Mouse (Mus musculus): ENCODE data around the gene Tmprss12. TPM values are rescaled to one million over a fixed set of nuclear protein-coding genes. Genes with fewer than 3 reads are reported as not detected.

Tmprss12 gene
- polyA plus RNA-seq, 1 experiment: not detected

- WGBS: 93% methylated on average over 7 of the region's 7 CpGs
Measured at GRCm38 (mm10) chr15:100274790-100275559, 5.7 kb upstream of the Tmprss12 start.

DNA sequence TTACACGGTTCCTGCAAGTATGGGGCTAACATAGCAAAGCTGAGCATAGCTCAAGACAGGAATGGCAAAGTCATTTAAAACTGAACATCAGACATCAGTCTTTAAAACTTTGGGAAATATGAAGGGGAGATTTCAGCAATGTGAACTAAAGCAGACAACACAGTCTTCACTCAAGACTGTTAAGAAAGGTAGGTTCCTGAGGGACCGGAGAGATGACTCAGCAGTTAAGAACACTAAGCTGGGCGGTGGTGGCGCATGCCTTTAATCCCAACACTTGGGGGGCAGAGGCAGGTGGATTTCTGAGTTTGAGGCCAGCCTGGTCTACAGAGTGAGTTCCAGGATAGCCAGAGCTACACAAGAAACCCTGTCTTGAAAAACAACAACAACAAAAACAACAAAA is 4.2 kb upstream of the Tmprss12 start:
- WGBS: 91% methylated on average over 4 of the region's 4 CpGs
- H3K4me3 ChIP-seq (ENCODE audit: extremely low read depth, insufficient read depth, insufficient read length): no peak overlapping the region
- H3K4me1 ChIP-seq (ENCODE audit: control insufficient read depth, insufficient read depth, insufficient read length): no peaks in the 10 kb centered on the region
- H3K27ac ChIP-seq (ENCODE audit: insufficient read depth, low read length): no peak overlapping the region
- DNase-seq (ENCODE audit: low read depth in 1 of 2, low spot score in 2 of 2): no peak
- TF ChIP-seq POLR2A (IDR thresholded peaks at IDR 0.05; ENCODE audit: low read depth, low read length): no peak
- no peak for TF ChIP-seq CTCF (IDR thresholded peaks at IDR 0.05; ENCODE audit: extremely low read depth, insufficient read depth, insufficient read length, insufficient replicate concordance)
- H3K27me3 ChIP-seq (ENCODE audit: control insufficient read depth, insufficient read depth, low read length): no peaks in the 10 kb centered on the region
- no peaks in the 10 kb centered on the region for H3K36me3 ChIP-seq (ENCODE audit: control insufficient read depth, insufficient read depth, low read length)

More at GRCm38 (mm10) chr15:100274790-100275559, 5.7 kb upstream of the Tmprss12 start:
- DNase-seq (ENCODE audit: low read depth in 1 of 2, low spot score in 2 of 2): no peak
- Histone ChIP-seq H3K4me1 (ENCODE audit: control insufficient read depth, insufficient read depth, insufficient read length) (no peaks in the 10 kb centered on the region), H3K27ac (ENCODE audit: insufficient read depth, low read length) (no peak overlapping the region), H3K27me3 (ENCODE audit: control insufficient read depth, insufficient read depth, low read length) (no peaks in the 10 kb centered on the region), H3K36me3 (ENCODE audit: control insufficient read depth, insufficient read depth, low read length) (no peaks in the 10 kb centered on the region), H3K4me3 (ENCODE audit: extremely low read depth, insufficient read depth, insufficient read length) (no peak overlapping the region)
- TF ChIP-seq CTCF (IDR thresholded peaks at IDR 0.05; ENCODE audit: extremely low read depth, insufficient read depth, insufficient read length, insufficient replicate concordance): no peak
- no peak for TF ChIP-seq POLR2A (IDR thresholded peaks at IDR 0.05; ENCODE audit: low read depth, low read length)

GRCm38 (mm10) chr15:100277586-100277985 is 3.1 kb upstream of the Tmprss12 start:
- H3K27ac ChIP-seq (ENCODE audit: insufficient read depth, low read length): no peak overlapping the region
- 84% methylated on average over 3 of the region's 3 CpGs for WGBS
- H3K36me3 ChIP-seq (ENCODE audit: control insufficient read depth, insufficient read depth, low read length): no peaks in the 10 kb centered on the region
- H3K4me3 ChIP-seq (ENCODE audit: extremely low read depth, insufficient read depth, insufficient read length): no peak overlapping the region
- no peak for DNase-seq (ENCODE audit: low read depth in 1 of 2, low spot score in 2 of 2)
- TF ChIP-seq CTCF (IDR thresholded peaks at IDR 0.05; ENCODE audit: extremely low read depth, insufficient read depth, insufficient read length, insufficient replicate concordance): no peak
- no peak for TF ChIP-seq POLR2A (IDR thresholded peaks at IDR 0.05; ENCODE audit: low read depth, low read length)
- H3K27me3 ChIP-seq (ENCODE audit: control insufficient read depth, insufficient read depth, low read length): no peaks in the 10 kb centered on the region
- H3K4me1 ChIP-seq (ENCODE audit: control insufficient read depth, insufficient read depth, insufficient read length): no peaks in the 10 kb centered on the region

DNA sequence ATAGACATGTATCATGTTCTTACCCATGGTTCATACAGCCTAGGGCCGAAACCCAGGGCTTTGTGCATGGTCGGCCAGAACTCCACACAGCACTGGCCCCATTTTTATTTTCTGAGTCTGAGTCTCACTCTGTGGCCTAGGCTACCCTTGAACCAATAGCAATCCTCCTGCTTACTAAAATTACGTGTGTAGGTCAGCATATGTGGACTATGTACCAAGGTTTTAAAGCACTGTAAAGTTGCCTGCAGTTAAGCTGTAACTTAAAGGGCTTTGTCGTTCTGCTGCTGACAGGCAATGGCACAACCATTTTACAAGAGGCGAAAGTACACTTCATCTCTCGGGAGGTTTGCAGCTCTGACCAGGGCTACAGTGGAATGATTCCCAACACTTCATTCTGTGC is 8.3 kb downstream of the Tmprss12 start:
- DNase-seq (ENCODE audit: low read depth in 1 of 2, low spot score in 2 of 2): no peak
- H3K27ac ChIP-seq (ENCODE audit: insufficient read depth, low read length): no peak overlapping the region
- H3K36me3 ChIP-seq (ENCODE audit: control insufficient read depth, insufficient read depth, low read length): no peaks in the 10 kb centered on the region
- H3K27me3 ChIP-seq (ENCODE audit: control insufficient read depth, insufficient read depth, low read length): no peaks in the 10 kb centered on the region
- WGBS: 95% methylated on average over 6 of the region's 6 CpGs
- H3K4me1 ChIP-seq (ENCODE audit: control insufficient read depth, insufficient read depth, insufficient read length): no peaks in the 10 kb centered on the region
- TF ChIP-seq CTCF (IDR thresholded peaks at IDR 0.05; ENCODE audit: extremely low read depth, insufficient read depth, insufficient read length, insufficient replicate concordance) (no peak), POLR2A (IDR thresholded peaks at IDR 0.05; ENCODE audit: low read depth, low read length) (no peak)
- H3K4me3 ChIP-seq (ENCODE audit: extremely low read depth, insufficient read depth, insufficient read length): no peak overlapping the region

DNA sequence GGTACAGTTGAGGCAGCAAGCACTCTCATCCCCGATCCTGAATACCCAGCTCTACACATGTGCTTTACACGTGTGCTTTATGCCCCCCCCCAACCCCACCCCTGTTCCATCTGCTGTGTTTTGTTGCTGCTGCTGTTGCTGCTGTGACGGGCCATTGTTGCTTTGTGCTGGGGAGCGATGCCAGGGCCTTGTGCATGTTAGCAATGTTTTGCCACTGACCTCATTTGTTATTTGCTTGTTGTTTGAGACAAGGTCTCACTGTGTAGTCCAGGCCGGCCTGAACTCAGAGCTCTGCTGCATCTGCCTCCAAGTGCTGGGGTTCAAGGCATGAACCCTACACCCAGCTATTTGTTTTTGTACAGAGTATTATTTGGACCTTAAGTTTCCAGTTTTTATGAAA is 10.2 kb downstream of the Tmprss12 start:
- DNase-seq (ENCODE audit: low read depth in 1 of 2, low spot score in 2 of 2): no peak
- Histone ChIP-seq H3K4me3 (ENCODE audit: extremely low read depth, insufficient read depth, insufficient read length) (no peak overlapping the region), H3K27ac (ENCODE audit: insufficient read depth, low read length) (no peak overlapping the region), H3K4me1 (ENCODE audit: control insufficient read depth, insufficient read depth, insufficient read length) (no peaks in the 10 kb centered on the region), H3K27me3 (ENCODE audit: control insufficient read depth, insufficient read depth, low read length) (no peaks in the 10 kb centered on the region), H3K36me3 (ENCODE audit: control insufficient read depth, insufficient read depth, low read length) (no peaks in the 10 kb centered on the region)
- WGBS: 86% methylated on average over 5 of the region's 5 CpGs
- TF ChIP-seq POLR2A (IDR thresholded peaks at IDR 0.05; ENCODE audit: low read depth, low read length) (no peak), CTCF (IDR thresholded peaks at IDR 0.05; ENCODE audit: extremely low read depth, insufficient read depth, insufficient read length, insufficient replicate concordance) (no peak)

DNA sequence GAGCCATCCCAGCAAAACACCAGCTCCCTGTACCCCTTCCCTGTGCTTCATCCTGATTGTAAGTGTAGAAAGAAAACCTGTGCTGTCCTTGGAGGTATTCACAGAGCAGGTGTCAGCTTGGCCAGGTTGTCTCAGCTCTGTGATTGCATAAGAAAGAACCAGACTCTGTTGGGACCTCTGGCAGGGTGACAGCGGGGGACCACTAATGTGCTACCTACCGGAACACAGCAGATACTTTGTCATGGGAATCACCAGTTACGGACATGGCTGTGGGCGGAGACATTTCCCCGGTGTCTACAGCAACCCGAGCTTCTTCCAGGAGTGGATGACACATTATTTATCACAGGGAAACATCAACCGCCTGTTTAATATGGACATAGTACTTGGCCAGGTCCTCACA is 11.7 kb downstream of the Tmprss12 start:
- DNase-seq (ENCODE audit: low read depth in 1 of 2, low spot score in 2 of 2): no peak
- WGBS: 87% methylated on average over 7 of the region's 7 CpGs
- H3K4me3 ChIP-seq (ENCODE audit: extremely low read depth, insufficient read depth, insufficient read length): no peak overlapping the region
- H3K36me3 ChIP-seq (ENCODE audit: control insufficient read depth, insufficient read depth, low read length): no peaks in the 10 kb centered on the region
- no peaks in the 10 kb centered on the region for H3K27me3 ChIP-seq (ENCODE audit: control insufficient read depth, insufficient read depth, low read length)
- no peak for TF ChIP-seq CTCF (IDR thresholded peaks at IDR 0.05; ENCODE audit: extremely low read depth, insufficient read depth, insufficient read length, insufficient replicate concordance)
- no peak overlapping the region for H3K27ac ChIP-seq (ENCODE audit: insufficient read depth, low read length)
- no peaks in the 10 kb centered on the region for H3K4me1 ChIP-seq (ENCODE audit: control insufficient read depth, insufficient read depth, insufficient read length)

- Histone ChIP-seq H3K27me3 (ENCODE audit: control insufficient read depth, insufficient read depth, low read length) (no peaks in the 10 kb centered on the region), H3K4me3 (ENCODE audit: extremely low read depth, insufficient read depth, insufficient read length) (no peak overlapping the region), H3K36me3 (ENCODE audit: control insufficient read depth, insufficient read depth, low read length) (no peaks in the 10 kb centered on the region), H3K27ac (ENCODE audit: insufficient read depth, low read length) (no peak overlapping the region), H3K4me1 (ENCODE audit: control insufficient read depth, insufficient read depth, insufficient read length) (no peaks in the 10 kb centered on the region)
- WGBS: 70% methylated on average over 5 of the region's 5 CpGs
- no peak for DNase-seq (ENCODE audit: low read depth in 1 of 2, low spot score in 2 of 2)
- TF ChIP-seq POLR2A (IDR thresholded peaks at IDR 0.05; ENCODE audit: low read depth, low read length): no peak
Measured at GRCm38 (mm10) chr15:100297856-100298255, 17.2 kb downstream of the Tmprss12 start.
